Mouse (Mus musculus) frontal cortex, adult (tissue): ENCODE measurements around the gene Capn1.
"Not testable (repeated sequence)": the region's sequence is repeated elsewhere in the genome, so short reads cannot be mapped to it uniquely, and the experiment has no call there.

ENCODE experiments used
- ATAC-seq: cut with Nextera tagmentation; 2 replicates; pipeline ENCODE4 v1.9.2; 2017; ENCODE audit warnings: mild to moderate bottlenecking, moderate library complexity, mixed read lengths; ENCODE audit not compliant: low TSS enrichment

Gene Capn1

DNA sequence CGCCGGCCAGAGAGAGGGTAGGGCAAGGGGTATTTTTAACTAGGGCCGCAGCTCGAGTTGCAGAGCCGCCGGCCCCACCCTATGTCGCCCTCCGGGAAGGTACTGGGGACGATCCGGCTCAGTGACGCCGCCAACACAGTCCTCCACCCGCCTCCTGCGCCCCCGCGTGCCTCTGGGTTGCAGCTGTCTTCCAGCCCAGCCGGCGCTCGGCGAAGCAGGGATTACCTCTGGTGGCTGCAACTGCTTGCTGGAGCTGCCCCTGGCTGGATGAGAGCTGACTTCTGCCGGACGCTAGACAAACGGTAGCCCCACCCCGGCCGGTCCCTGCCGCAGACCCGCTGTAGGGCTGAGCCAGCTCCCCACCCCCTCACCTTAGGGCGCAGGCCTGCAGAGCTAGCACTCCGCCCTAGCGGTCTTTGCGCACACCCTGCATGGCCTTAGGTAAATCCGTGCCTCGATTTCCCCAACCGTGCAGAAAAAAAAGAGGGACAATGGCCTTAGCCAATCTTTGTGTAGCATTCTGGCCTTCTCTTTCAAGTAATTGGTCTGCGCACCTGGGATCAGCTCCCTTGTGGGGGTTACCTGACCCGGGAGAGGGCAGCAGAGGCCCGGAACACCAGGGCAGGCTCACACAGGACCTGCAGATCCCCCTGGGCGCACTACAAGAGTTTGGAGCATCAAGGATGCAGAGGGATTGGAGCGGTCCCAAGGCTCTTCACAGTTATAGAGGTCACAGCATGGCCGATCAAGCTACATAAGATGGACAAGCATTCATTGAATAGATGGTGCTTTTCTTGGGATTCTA, at the start of gene Capn1:
Gene Capn1, minus strand, starts transcription at position 387 of the 805 bp plus-strand sequence.
- ATAC-seq = peak; percentile 84

DNA sequence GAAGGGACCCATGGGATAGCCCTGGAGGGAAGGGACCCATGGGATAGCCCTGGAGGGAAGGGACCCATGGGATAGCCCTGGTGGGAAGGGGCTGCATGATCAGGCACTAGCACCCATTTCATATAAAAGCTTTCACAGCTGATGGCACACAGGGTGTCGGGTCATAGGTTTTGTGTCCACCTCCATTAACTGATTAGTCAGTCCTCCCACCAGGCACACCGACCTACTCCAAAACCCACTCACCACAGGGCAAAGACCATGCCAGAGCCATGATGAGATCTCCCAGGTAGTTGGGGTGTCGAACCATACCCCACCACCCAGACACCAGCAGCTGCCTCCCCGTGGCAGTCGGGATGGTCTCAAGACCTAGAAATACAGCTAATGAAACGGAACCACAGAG, 47.4 kb upstream of the Capn1 start:
- no peak for ATAC-seq

DNA sequence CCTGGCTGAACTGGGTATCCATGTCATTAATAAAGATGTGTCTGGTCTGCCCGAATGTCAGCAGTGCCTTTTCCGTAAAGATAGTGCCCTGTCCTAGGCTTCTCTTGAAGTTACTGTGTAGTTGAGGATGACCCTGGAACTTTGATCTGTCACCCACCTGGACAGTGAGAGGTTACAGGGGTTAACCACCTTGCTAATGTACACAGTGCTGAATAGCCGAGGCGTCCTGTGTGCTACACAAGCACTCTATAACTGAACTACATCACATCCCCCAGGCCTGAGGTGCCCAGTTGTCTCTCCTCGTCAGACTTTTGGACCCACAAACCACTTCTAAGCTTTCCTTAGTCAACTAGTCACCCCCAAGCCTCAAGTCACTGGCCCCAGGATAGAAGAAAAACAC, 46.7 kb upstream of the Capn1 start:
- no peak for ATAC-seq

DNA sequence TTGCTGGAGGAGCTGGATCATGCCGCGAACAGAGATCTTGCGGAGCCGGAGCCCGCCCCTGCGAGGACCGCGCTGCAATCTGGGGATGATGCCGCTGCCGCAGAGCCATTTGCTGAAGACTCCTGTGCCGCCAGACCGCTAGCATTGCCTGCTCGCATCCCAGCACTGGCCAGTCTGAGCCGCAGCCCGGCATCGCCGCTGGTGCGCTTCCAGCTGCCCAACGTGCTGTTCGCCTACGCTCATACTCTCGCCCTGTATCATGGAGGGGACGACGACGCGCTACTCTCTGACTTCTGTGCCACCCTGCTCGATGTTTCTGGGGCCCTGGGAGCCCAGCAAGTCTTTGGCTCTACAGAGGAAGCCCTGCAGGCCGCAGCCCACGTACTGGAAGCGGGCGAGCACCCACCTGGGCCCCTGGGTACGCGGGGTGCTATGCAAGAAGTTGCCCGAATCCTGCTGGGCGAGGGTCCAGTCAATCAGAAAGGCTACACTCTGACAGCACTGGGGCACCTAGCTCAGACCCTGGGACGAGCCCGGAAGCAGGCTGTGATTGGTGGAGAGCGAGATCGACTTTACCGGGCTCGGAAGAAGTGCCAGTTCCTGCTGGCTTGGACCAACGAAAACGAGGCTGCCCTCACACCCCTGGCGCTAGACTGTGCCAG, 46.1 kb upstream of the Capn1 start:
- ATAC-seq = no peak

DNA sequence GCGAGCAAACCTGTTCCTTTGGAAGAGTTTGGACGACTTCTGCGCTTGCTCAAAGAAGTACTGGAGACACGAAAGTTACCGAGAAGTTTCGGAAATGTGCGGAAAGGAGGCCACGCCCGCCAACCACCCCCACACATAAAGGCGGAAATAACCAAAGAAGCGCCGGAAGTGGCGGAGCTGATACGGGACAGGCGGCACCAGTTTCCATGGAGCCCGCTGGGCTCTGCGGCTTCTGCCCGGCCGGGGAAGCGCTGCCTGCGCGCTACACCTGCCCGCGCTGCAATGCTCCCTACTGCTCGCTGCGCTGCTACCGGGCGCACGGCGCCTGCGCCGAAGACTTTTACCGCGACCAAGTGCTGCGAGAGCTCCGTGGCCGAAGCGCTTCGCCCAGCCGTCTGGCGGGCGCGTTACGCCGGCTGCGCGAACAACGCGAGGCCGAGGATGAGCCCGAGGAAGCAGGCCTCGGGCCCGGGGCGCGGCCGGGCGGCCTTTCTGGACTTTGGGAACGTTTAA, 45.4 kb upstream of the Capn1 start, which contains the start of gene Znhit2:
Gene Znhit2, plus strand, starts transcription at position 172 of the 513 bp plus-strand sequence.
- ATAC-seq = peak; percentile 79

DNA sequence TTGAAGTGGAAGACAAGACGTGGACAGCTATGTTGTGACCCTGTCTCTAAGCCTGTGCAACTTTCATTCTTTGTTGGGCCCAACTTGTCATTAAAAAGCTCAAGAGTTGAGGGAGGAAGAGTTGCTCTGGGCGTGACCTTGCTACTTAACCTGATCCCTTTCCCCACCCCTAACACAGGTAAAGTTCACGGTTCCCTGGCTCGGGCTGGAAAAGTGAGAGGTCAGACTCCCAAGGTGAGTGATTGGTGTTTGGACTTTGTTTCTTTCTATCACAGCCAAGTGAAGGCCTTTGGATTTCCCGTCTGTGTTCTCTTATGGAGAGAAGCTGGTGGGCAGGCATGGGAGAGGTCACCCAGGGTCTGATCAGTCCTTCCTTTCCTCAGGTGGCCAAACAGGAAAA, 43.3 kb upstream of the Capn1 start:
- ATAC-seq = no peak

DNA sequence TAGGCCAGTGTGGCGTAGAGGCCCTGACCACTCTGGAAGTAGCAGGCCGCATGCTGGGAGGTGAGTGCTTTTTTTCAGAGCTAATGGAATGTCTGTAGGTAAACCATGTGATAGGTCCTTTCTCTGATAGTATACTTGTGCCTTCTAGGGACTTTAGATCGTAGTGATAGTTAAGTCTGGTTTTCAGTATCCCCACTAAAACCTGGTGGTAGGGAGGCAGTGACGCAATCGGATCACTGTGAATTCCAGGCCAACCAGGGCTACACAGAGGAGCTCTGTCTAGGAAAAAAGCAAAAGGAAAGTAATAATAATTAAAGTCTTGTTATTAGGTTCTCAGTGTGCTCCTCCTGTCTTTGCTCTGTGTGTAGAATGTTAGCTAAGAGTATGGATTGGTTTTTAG, 42.8 kb upstream of the Capn1 start:
- no peak for ATAC-seq

DNA sequence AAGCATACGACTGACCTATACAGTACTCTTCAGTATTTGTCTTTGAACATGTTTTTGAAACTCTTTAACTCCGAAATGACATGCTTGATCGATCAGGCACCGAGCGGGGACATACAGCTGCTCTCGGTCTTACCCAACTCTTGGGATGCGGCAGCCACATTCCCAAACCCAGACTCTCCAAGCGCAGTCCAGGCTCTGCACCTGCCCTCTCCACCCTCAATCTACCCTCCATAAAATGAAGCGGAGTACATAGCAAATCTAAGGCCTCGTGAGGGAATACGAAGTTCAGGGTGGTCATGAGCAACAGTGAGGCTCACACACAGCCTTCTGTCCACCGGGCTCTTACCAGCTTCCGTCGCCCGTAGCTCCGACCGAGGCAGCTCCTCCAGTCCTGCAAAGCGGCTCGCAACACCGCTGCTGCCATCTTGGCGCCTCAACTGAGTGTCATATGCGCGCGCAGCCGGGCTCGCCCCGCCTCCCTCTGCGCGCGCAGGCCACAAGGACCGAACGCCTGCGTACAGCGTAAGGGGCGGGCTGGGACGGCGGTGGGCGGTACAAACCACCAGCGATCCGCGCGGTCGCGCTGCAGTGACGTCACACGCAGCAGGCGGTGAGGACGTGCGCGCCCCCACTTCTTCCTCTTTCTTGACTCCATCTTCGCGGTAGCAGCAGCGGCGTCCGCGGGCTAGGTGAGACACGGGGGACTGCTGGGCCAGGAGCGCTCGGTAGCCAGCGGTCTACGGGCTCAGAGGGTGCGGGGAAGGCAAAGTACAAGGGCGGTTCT, 41.8 kb upstream of the Capn1 start, which contains the start of the genes Mrpl49 and Fau:
Gene Mrpl49, minus strand, starts transcription at position 473 of the 784 bp plus-strand sequence.
Gene Fau, plus strand, starts transcription at position 532 of the 784 bp plus-strand sequence.
- ATAC-seq = peak; percentile 76

DNA sequence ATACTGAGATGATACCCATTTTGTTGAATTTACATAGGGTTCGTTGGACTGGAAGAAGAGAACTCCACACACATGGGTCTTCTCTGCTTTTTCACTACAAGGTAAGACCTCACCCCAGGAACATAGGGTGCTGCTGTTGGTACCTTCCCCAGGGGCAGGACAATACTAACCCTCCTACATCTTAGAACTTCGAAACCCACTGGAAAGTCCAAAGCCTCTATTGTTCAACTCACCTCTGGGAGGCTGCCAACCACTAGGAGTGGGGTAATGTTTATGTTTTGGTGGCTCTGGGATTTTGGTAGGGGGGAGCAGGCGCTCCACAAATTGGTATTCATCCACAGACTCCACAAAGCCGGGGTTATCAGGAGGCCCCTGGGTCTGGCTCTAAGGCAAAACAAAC, 41.0 kb upstream of the Capn1 start:
- ATAC-seq = no peak

DNA sequence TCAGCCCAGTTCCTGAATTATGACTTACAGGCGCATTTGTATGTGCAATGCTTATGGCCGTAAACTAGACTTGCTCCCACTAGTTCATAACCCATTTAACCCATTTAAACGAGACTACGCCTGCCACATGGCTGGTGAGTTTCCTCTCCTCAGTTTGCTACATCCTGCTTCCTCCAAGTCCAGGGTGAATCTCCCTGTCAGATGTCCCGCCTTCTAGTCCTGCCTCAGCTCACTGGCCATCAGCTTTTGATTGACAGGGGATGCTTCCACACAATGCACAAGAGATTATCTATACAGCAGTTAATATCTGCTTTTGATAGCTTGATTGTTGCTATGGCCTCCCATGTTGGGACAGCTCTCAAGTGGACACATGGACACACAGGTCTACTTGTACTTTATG, 38.6 kb upstream of the Capn1 start:
- ATAC-seq = no peak

DNA sequence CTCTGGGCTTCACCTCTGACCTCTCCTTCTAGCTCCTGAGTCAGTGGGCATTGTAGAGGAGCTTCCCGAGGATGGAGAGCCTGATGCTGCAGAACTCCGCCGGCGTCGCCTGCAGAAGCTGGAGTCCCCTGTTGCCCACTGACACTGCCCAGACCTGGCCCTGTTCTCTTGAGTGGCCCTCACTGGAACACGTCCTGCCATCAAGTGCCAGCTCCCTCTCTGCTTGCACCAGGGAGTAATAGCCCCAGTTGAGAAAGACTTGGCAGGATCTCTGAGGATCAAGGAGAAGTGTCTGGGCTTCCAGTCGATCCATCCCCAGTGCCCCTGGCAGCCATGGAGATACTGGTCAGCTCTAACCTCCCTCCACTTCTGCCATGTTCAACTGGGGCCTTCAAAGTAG, 36.8 kb upstream of the Capn1 start:
- ATAC-seq = no peak

DNA sequence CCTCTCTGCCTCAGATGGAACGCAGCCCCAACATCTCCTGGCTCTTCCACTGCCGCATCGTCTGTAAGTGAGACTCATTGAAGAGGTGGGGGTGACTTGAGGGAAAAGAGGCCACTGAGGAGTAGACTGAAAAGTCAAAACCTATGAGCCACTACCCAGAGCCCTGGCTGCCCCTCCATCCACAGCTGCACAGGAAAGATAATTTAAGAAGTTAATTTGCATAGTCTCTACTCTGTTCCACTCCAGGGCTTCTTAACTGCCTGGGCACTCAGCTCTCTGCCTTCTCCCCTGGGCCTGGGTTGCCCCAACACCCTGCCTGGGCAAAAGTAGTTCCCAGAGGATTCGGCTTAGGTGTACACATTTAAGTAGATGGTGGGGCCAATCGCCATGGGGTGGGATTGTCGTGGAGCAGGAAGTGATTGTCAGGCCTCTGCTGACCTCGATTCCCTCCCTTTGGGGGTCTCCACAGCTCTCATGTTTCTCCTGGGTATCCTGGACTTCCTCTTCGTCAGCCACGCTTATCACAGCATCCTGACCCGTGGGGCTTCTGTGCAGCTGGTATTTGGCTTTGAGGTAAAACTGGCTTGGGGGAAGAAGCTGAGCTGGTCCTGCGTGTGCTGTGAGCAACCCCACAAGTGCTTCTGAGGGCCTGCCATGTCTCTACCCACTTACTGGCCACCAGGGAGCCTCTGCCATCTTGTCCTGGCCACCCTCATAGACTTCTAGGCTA, 33.1 kb upstream of the Capn1 start:
- no peak for ATAC-seq

DNA sequence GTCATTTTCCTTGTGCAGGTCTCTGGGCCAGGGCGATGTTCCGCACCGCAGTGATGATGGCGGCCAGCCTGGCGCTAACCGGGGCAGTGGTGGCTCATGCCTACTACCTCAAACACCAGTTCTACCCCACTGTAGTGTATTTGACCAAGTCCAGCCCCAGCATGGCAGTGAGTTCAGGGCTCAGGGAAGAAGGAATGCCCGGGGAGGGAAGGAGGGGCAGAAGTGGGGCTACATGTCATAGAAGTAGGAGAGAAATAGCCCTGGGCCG, 32.1 kb upstream of the Capn1 start:
- ATAC-seq = no peak

DNA sequence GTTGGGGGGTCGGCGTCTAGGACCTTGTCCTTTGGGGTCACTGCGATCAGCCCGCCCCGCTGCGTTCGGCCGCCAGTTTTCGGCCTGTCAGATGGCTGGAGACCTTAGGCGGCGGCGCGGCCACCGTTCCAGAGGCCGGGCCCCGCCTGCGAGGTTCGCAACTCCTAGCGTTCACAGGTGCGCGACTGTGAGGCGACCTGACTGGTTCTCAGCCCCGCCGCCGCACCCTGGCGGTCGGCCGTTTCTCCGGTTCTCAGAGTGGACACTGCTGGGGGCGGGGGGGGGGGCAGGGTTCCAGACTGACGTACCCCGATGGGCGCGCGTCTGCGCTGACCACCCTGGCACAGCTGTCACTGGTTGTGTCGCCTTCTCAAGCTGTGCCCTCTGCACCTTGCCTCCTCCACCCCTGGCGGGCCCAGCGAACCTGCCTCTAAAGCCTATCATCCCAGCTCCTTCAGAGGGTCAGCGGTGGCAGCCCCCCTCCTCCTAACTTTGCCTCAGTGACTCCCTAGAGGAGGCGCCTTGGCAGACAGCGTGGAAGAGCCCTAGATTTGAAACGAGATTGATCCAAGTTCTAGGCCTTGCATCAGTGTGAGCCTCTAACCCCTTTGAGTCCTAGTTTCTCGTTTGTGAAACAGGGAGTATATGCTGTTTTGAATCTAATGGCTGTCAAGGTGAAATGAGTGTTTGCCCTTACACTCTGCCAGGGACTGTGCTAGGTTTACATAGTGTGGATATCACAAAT, 31.6 kb upstream of the Capn1 start:
- ATAC-seq = no peak

DNA sequence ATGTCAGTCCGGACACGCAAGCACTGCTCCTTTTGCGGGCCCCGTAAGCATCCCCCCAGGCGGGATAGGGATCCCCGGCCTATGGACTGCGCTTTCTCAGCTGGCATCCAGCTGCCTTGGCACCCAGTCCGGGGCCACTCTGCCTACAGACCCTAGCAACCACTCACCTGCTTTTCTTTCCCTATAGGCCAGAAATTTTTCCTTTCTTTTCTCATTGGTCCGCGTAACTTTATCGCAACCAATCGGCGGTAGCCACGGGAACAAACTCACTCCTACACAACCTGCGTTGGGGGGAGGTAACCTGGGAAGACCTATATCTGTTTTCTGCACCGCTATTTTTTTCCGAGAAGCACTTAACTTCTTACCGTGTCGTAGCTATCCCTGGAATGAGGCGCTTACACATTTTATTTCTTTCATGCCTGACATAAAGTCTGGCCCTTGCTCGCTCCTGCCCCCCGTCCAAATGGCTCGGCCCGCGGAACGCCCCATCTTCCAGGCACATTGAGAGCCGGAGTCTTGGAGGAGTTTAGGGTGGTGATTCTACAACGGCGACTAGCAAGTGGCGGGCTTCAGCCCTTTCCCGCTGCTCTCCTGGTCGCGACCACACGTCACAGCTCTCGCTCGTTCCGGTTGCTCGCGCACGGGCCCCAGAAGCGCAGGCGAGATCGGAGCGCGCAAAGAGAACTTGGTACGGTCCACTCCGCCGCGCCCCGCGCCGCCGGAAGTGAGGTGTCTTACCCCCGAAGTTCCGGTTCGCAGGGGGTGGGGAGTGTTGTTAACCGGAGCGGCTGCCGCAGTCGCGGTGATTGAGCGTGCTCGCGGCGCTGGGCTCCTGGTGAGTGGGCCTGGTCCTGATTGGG, 30.8 kb upstream of the Capn1 start, which contains the start of gene Syvn1:
Gene Syvn1, plus strand, starts transcription at position 283 of the 860 bp plus-strand sequence.
- ATAC-seq = peak; percentile 86

DNA sequence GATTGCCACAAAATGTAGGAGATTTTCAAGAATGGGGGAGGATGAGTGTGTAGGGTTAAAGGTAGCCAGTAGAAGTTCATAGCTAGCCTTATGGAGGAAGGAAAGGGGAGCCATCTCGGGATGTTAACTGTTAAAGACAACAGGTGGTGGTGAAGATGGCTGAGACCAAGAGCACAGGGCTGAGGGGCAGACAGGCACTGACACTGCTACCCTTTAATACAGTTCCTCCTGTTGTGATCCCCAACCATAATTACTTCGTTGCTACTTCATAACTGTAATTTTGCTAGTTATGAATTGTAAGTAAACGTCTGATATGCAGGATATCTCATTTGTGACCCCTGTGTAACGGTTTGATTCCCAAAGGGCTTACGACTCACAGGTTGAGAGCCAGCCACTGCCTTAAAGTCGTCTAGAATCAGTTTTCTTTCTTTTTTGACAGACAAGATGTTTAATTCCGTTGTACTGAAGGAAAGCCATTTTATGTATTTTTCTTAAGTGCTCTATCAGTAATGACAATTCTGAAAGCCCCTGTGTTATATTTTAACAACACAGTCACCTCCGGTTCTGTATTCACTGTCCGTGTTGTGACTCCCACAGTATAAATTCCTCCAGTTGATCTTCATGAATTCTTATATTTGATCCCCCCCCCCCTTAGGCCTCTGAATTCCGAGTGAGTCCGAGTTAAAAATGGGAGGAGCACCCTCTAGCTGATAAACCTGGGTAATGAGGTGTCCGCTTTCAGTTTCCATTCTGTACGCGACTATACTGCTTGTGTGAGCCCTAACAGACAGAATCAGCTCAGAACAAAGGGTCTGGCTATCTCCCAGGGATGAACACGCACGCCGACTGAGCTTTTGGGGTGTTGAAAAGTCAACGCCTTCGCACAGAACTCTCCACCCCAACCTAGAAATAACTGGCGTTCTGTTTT, 29.9 kb upstream of the Capn1 start:
- ATAC-seq = peak; percentile 28; the same call in 1 of the 2 replicates

DNA sequence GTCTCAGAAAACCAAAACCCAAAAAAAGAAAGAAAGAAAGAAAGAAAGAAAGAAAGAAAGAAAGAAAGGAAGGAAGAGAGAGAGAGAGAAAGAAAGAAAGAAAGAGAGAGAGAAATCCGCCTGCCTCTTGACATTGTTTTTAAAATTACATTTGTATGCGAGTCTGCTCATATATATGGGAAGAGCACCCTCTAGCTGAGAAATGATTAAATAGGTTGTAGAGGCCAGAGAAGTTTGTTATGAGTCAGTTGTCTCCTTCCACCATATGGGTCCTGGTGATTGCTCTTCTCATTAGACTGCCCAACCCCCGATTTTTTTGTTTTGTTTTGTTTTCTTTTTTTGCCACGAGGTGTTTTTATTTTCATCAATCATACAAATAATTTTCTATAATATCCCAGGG, 28.4 kb upstream of the Capn1 start:
- ATAC-seq = not testable (repeated sequence)

DNA sequence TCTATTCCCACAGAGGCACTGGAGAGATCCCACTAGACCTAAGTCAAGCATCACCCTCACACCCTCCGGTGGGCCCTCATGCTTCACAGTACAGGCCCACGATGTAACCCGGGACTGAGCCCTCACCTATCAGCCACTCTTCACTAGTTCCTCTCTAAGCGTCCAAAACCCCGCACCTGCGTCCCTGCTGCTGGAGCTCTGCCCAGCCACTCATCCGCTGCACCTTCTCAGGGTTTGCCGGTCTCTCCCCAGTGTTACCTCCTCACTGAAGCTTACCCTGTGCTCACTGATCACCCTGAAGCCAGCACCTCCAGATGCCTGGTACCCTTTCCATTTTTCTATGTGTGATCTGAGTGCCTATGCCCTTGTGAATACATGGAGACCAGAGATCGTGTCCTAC, 26.6 kb upstream of the Capn1 start:
- no peak for ATAC-seq

DNA sequence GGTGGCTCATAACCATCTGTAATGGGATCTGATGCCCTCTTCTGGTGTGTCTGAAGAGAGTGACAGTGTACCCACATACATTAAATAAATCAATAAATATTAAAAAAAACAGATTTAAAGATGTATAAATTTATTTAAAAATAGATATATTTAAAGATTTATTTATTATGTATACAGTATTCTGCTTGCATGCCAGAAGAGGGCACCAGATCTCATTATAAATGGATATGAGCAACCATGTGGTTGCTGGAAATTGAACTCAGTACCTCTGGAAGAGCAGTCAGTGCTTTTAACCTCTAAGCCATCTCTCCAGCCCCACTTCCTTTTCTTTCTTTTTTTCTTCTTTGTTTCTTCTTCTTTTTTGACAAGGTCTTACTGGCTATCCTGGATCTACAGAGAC, 24.3 kb upstream of the Capn1 start:
- ATAC-seq = no peak
